Mouse (Mus musculus): ENCODE results near the gene Gm21905. TPM values are rescaled to one million over a fixed set of nuclear protein-coding genes. Genes with fewer than 3 reads are reported as not detected.

Gm21905 gene
- not detected in 2 replicates for polyA plus RNA-seq (2012; rRNA removed)

GRCm38 (mm10) chr5:67946321-67946720 lies at the start of gene Gm21905:
Gm21905 (minus strand) TSS chr5:67946421.

GRCm38 (mm10) chr5:67941369-67941768 lies 4.9 kb downstream of the Gm21905 start, which contains the start of gene Gm5108:
Gm5108 (plus strand) TSS chr5:67941669.

Other genes starting within 250 kb of the Gm21905 start
- 11.4 and 13.1 TPM in 2 replicates for gene Atp8a1, start 99.0 kb downstream of the Gm21905 start, polyA plus RNA-seq (2012; rRNA removed)
- not detected in 2 replicates for gene Gm5108, start 4.8 kb downstream of the Gm21905 start, polyA plus RNA-seq (2012; rRNA removed)
- not detected in 2 replicates for gene Grxcr1, start 85.4 kb upstream of the Gm21905 start, polyA plus RNA-seq (2012; rRNA removed)

Measured in liver, embryonic 18 days (tissue).